Mouse (Mus musculus): Measurements from ENCODE around the gene Ceacam9.
A peak's percentile ranks its signal among the peaks of the same experiment; 100 is the strongest.
"Not testable (repeated sequence)": the region's sequence is repeated elsewhere in the genome, so short reads cannot be mapped to it uniquely, and the experiment has no call there.

The Ceacam9 gene

GRCm38 (mm10) chr7:16721629-16722028 is at the start of gene Ceacam9:
TSS of gene Ceacam9 (plus strand) at chr7:16721929.
- no peak for DNase-seq

- no peak for DNase-seq
These were observed 47.9 kb upstream of the Ceacam9 start for GRCm38 (mm10) chr7:16673823-16674222.

- not testable (repeated sequence) for DNase-seq
These were observed 47.0 kb upstream of the Ceacam9 start for GRCm38 (mm10) chr7:16674699-16675098.

GRCm38 (mm10) chr7:16675605-16676004 is 46.1 kb upstream of the Ceacam9 start, which contains the start of gene Ceacam15:
TSS of gene Ceacam15 (minus strand) at chr7:16675705.
- no peak for DNase-seq

GRCm38 (mm10) chr7:16680194-16680593 is 41.5 kb upstream of the Ceacam9 start:
- peak; percentile 15 to 46 for DNase-seq

GRCm38 (mm10) chr7:16689196-16689595 is 32.5 kb upstream of the Ceacam9 start:
- DNase-seq, result no peak

- peak; percentile 51 to 59 for DNase-seq
These were observed 26.7 kb upstream of the Ceacam9 start for GRCm38 (mm10) chr7:16695025-16695424.

- peak in 1 of 2 experiments; percentile 15 for DNase-seq
These were observed 22.7 kb upstream of the Ceacam9 start for GRCm38 (mm10) chr7:16699042-16699441.

- no peak for DNase-seq
These were observed 21.1 kb upstream of the Ceacam9 start for GRCm38 (mm10) chr7:16700583-16700982.

GRCm38 (mm10) chr7:16706385-16706784 is 15.3 kb upstream of the Ceacam9 start:
- DNase-seq, result no peak

- no peak for DNase-seq
These were observed 13.5 kb upstream of the Ceacam9 start for GRCm38 (mm10) chr7:16708244-16708643.

GRCm38 (mm10) chr7:16710604-16711003 is 11.1 kb upstream of the Ceacam9 start:
- DNase-seq, result no peak

- DNase-seq, result no peak
These were observed 8.9 kb upstream of the Ceacam9 start for GRCm38 (mm10) chr7:16712633-16713415.

- DNase-seq, result peak; percentile 21 to 41
These were observed 5.1 kb upstream of the Ceacam9 start for GRCm38 (mm10) chr7:16716456-16717152.

GRCm38 (mm10) chr7:16722490-16722889 is 761 bp downstream of the Ceacam9 start:
- DNase-seq, result not testable (repeated sequence)

- peak; percentile 62 to 73 for DNase-seq
These were observed 7.0 kb downstream of the Ceacam9 start for GRCm38 (mm10) chr7:16728596-16729348.

GRCm38 (mm10) chr7:16729563-16729962 is 7.8 kb downstream of the Ceacam9 start:
- not testable (repeated sequence) for DNase-seq

GRCm38 (mm10) chr7:16730791-16731190 is 9.1 kb downstream of the Ceacam9 start:
- DNase-seq, result no peak

GRCm38 (mm10) chr7:16731893-16732422 is 10.2 kb downstream of the Ceacam9 start:
- DNase-seq, result no peak

GRCm38 (mm10) chr7:16737606-16738072 is 15.9 kb downstream of the Ceacam9 start:
- no peak for DNase-seq

GRCm38 (mm10) chr7:16738073-16738696 is 16.5 kb downstream of the Ceacam9 start, which contains the start of gene Ap2s1:
TSS of gene Ap2s1 (plus strand) at chr7:16738410.
- peak; percentile 94 to 97 for DNase-seq

GRCm38 (mm10) chr7:16739056-16739604 is 17.4 kb downstream of the Ceacam9 start:
- DNase-seq, result no peak

Measured in thymus, postnatal 36 days (tissue).